Mouse (Mus musculus) heart, adult 9 months (tissue): ENCODE measurements around the gene Ctxn1.

ENCODE experiments used
- DNase-seq, 2 experiments: peaks; one replicate each; pipeline ENCODE4 v3.0.0; 2022; ENCODE audit warnings: low spot score in 2 of 2

The Ctxn1 gene

DNA sequence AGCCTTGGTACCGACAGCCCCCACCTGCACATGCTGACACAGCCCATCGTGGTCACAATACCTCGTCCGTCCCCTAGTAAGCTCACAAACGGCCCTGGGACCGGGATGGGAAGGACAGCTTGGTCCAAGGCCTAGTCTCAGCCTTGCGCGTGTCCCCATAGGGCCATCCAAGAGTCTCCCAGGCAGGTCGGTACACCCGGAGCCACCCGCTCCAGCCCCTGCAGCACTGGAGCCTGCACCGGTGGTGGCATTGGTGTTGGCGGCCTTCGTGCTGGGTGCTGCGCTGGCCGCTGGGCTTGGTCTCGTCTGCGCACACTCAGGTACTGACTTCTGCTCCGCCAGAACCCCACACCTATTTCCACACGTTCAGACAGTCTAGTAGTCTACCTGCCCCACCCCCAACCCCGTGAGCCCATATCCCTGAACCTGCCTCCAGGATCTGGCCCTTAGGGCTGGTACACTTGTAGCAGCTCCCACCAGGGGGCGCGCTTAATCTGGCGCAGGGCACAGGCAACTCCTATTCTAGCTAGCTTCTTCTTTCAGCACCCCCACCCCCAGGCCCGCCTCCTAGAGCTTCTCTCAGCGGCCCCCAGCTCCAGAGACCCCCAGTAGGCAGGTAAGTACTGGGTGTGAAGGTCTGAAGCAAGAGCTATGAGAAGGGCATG lies 8.6 kb downstream of the Ctxn1 start:
- DNase-seq = peak; percentile 52 to 74

DNA sequence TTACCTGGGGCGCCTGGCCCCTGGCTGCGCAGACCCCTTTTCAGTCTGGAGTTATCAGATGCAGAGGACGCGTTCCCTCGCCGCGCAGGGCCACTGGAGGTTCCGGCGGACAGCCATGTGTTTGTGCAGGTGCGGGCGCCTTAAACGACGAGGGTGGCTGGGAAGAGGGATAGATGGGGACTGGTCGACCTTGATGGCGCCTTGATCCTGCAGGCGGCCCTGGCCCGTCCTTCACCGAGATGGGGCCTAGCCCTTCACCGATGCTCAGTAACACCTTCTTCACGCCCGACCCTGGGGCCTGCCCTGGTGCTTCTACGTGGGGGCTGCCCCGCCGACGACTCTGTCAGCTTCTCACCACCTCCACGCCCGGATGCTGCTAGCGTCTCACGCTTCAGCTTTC lies 9.9 kb downstream of the Ctxn1 start:
- no peak for DNase-seq

DNA sequence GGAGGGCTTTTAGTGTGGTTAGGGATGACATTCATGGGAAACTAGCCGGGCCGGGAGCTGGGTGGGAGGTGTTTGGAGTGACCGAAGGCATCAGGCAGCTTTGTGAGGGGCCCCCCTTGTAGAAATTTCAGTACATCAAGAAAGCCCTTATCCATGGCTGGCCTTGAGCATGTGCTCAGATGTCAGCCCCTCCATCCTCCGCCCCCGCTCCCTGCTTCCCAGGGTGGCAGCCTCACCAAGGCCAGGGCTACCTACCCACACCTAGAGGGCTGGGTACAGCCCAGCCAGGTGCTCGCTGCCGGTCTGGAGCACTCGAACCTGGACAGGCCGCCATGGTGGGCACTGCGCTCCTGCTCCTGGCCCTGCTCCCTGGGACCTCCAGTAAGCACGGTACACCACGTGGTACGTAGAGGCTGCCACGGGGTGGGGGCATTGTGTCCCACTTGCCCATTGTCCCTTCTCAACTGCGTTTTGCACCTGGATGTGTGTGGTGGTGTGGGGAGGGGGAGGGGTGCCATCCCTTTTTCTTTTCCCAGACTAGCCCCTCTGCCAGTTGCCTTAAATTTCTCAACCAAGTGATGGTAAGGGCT lies 11.0 kb downstream of the Ctxn1 start, which contains the start of gene Tgfbr3l:
Gene Tgfbr3l (plus strand): TSS at position 264 of the 590 bp plus-strand sequence.
- DNase-seq = no peak

DNA sequence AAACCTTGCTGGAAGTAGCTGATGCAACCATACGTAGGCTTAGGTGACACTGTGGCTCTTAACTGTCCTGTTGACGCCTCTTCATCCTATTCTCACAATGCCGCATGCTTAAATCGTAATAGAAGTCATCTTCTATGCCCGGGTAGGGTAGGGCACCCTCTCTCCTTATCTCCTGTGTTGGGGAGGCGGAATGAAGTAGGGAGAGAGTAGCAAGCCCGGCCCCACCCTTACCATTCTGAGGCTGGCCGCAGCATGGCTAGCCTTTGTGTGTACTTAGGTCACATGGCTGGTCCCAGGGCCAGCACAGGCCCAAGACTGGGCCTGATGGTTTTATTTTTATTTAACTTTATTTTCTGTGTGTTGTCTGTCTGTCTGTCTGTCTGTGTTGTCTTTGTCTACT lies 11.8 kb downstream of the Ctxn1 start:
- no peak for DNase-seq

DNA sequence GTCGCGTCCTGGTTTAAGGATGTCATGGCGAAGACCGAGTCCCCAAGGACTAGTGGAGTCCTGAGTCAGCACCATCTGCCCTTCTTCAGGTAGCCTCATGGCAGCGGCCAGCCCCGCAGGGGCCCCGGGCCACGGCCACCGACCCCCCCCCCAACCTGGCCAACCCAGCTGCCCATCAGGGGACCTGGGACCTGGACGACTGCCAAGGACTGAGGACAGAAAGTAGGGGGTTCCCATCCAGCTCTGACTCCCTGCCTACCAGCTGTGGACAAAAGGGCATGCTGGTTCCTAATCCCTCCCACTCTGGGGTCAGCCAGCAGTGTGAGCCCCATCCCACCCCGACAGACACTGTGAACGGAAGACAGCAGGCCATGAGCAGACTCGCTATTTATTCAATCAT lies 13.3 kb downstream of the Ctxn1 start:
- no peak for DNase-seq

DNA sequence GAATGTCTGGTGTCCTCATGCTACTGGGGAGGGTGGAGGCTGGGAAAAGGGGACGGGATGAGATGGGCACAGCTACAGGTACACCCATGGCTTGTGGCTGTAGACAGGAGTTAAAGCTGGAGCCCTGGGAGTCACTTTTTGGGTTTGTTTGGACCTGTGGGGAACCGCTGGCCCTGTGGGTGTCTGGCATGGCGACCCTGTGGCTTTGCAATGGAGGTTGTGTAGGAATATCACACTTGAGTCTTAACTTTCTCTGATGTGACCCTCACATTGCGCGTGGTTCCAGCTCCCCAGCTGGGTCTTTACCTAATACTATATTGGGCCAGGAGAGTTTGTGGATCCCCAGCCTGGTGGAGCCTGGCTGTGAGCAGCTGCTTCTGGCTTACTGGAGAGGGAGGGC lies 14.0 kb downstream of the Ctxn1 start:
- no peak for DNase-seq

DNA sequence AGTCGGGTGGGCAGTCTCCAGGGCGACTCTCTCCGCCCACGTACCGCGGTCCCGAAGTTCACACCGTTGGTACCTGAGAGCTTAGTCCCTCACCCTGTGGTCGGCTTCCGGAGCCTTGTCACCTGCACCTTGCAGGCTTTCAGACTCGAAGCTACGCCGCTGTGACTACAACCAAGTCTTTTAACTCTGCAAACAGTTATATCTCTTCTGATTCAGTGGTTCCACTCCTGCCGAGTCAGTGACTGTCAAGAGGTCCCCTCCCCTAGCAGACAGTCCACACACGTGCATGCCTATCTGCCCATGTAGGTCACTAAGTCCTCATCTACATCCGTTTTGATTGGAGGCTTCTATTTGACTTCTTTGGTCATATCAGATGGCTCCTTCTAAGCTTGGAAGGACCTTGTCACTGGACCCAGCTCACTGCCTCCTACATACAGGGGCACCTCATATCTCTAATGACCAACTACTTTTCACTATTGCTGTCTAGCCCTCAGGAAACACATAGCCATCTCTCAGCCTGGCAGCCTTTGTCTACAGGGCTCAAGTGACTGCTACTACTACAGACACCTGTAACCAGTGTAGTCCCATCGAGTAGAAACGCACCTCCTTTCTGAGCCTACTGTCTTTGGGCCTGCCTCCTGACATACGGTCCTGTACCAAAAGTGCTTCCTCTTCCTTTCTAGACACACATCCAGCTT lies 19.7 kb downstream of the Ctxn1 start:
- DNase-seq = peak in 1 of 2 experiments; percentile 25

DNA sequence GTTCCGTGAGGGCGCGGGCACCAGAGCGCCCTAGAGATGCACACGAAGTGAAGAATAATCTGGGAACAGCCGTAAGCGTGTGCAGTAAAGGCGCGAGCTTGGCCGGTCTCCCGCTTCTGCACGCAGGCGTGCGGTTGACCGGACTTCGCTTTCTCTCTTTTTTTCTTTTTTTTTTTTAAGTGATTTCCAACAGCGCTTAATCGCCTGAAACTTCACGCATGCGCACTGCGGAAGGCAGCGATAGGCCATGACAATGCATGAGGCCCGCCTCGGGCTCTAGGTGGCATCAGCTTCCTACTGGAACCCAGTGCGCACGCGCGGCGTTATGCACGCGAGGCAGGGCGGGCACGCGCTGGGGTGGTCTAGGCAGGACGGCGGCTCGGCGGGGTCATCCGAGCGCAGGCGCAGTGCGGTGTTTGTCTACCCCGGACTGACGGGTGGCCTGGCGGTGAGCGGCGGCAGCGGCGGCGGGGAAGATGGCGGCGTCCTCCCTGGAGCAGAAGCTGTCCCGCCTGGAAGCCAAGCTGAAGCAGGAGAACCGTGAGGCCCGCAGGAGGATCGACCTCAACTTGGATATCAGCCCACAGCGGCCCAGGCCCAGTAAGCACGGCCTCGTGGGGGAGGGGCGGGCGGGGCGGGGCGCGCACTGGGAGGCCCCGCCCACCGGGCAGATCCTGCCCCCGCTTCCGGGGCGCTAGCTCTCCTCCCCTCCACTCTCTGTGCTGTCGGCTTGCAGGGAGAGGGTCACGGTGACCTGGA lies 20.5 kb downstream of the Ctxn1 start, which contains the start of the genes Map2k7 and Gm49320:
Gene Map2k7 (plus strand): TSS at position 307 of the 759 bp plus-strand sequence.
Gene Gm49320 (plus strand): TSS at position 432 of the 759 bp plus-strand sequence.
- peak; percentile 100 for DNase-seq

DNA sequence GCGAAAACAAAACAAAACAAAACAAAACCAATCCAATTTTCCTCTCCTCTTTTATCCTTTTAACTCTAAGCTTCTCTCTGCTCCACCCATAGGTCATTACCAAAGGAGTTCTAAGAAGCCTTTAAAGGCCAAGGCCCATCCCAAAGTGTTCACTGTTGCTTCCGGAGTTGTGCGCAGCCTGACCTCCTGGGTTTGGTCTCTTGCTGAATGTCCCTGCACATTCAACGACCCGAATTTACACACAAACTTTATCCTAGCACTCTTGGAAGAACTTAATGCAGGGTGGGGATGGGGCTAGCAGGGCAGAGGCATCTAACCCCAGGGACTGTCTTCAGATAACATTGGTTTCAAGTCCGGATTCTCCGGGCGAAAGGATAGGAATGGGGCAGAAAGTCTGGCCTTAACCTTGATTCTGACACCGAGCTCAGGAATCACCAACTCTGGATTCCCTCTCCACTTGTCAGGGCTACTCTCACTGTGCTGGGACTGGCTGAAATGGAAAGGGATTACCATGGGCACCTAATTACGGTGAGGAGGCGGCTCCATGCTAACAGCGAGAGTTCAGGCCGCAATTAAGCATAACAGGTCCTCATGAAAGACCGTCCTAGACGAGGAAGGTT lies 21.1 kb downstream of the Ctxn1 start:
- peak in 1 of 2 experiments; percentile 35 for DNase-seq

DNA sequence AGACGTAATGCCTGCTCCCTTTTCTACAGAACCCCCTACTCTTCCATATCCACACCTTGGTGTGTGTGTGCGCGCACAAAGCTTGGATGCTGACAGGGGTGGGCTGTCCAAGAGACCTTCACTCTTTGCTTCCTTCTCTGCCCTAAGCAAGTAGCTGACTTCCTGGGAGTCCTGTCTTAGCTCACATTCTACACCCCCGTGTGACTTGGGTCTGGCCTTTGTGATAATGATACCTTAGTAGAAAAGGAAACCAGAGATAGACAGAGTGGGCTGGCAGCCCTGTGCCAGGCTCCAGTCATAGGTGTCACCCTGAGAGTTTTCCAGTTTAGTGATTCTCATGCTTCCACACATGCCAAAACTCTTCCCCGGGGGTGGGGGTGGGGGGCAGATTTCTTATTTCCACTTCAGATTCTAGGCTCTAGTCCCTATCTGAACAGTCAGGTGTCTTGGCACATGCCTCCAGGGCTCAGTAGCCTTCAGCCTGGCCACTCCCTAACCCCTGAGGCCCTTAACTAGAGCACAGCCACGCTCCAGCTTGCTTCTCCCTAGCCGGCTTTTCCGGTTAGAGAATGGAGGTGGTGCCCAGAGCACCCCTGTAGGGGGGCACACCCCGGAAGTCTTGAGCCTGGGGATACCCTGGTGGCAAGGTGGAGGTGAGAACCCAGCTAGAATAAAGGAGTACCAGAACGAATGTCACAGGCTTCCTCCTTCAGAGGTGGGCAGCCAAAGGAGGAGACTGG lies 28.3 kb downstream of the Ctxn1 start:
- DNase-seq = no peak

DNA sequence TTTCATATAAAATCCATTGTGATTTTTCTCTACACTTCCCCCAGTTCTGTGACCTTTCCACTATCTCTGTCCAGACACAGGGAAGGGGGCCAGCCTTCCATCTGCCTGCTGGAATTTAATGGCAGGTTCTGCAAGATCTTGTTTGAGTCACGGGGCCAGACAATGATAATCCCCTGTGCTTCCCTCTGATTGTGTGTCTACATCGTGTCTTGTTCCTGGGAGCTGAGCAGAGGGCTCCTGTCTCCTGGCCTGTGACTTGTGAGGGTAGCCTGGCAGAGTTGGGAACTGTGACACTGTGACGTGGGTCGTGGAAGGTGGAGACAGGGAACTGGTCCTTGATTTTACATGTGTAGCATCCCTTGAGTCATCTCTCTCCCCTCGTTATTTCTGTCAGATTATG lies 29.3 kb downstream of the Ctxn1 start:
- DNase-seq = no peak

DNA sequence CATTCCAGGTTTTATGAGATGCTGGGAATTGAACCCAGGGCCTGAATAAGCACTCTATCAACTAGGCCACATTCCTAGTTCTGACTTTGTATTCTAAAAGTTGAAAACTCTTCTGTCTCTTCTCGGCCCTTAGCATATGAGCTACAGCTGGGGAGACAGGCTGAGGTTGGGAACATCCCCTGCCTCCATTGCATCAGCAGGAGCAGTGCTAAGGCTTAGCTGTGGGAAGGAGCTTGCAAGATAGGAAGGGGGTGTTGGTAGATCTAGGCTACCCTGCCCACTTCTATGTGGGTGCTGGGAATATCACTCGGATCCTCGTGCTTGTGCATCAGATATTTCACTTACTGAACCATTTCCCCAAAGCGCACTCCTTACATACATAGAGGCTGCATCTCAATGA lies 31.2 kb downstream of the Ctxn1 start:
- no peak for DNase-seq

DNA sequence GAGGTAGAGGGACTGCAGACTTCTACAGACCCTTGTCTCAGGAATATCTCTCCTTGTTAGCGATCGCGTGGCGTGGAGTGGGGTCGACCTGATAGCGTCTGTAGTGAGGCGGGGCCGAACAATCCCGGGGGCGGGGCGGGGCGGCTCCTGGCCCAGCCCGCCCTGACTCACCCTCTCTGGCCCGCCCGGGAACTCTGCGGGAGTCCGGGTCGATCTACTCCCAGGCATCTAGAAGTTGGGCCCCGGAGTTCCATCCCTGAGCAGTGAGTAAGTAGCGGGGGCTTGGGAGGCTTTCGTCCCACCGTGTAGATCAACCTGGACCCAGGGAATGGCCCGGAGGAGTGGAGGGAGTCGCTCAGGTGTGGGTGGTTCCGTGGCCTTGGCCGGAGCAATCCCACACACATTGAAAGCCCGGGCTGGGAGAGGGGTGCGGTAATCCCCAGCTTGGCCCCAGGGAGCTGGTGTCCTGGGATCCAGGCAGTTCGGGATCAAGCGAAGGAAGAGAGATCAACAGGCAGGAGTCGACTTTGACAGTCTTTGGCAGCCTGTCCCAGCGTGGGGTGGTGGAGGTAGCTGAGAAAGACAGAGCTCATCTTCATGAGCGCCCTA lies 32.2 kb downstream of the Ctxn1 start, which contains the start of gene Lrrc8e:
Gene Lrrc8e (plus strand): TSS at position 89 of the 609 bp plus-strand sequence.
- DNase-seq = no peak

DNA sequence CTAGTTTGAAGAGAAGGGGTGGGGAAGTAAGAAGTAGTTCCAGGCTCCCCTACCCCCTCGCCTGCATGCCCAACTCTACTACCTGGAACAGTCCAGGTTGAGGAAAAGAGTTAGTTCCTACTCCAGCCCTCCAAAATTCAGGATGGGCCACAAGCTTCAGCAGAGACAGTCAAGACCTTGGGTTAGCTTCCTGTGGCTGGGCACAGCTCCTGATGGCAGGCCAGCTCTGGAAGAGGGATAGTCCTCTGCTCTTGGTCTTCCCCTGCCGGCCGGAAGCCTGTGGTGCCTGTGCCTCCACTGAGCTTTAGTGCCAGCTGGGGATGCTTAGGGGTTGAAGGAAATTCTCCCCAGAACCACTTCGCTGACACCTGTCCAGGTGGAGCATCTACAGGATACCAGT lies 32.8 kb downstream of the Ctxn1 start:
- DNase-seq = no peak

DNA sequence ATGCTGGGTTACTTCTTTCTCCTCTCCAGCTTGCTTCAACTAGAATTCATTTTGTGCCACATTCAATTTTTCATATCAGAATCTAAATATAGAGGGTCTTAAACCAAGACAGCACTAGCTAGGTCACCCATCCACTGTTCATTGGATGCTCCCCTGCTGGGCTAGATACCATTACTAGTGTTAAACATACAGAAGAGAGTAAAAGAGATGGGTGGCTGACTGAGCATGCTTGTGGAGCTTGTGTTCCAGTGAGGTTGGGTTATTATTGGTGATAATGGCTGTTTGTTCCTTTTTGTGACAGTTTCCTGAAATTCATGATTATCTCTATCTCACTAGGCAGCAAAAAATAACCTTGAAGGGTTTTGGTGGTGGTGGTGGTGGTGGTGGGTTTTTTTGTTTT lies 37.0 kb downstream of the Ctxn1 start:
- no peak for DNase-seq

DNA sequence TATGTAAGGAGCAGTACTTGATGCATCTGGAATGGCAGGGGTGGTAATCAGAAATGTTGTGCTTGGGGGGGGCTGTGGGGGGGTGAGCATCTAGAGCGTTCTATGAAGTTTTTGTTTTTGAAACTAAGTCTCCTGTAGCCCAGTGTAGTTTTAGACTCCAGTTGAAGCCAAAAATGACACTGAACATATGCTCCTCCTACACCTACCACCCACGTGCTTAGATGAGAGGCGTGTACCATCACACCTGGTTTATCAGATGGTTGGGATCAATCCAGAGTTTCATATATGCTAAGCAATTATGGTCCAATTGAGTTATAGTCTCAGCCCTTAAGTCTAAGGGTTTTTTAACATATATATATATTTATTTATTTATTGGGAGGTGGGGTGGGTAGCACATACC lies 39.5 kb downstream of the Ctxn1 start:
- DNase-seq = no peak

DNA sequence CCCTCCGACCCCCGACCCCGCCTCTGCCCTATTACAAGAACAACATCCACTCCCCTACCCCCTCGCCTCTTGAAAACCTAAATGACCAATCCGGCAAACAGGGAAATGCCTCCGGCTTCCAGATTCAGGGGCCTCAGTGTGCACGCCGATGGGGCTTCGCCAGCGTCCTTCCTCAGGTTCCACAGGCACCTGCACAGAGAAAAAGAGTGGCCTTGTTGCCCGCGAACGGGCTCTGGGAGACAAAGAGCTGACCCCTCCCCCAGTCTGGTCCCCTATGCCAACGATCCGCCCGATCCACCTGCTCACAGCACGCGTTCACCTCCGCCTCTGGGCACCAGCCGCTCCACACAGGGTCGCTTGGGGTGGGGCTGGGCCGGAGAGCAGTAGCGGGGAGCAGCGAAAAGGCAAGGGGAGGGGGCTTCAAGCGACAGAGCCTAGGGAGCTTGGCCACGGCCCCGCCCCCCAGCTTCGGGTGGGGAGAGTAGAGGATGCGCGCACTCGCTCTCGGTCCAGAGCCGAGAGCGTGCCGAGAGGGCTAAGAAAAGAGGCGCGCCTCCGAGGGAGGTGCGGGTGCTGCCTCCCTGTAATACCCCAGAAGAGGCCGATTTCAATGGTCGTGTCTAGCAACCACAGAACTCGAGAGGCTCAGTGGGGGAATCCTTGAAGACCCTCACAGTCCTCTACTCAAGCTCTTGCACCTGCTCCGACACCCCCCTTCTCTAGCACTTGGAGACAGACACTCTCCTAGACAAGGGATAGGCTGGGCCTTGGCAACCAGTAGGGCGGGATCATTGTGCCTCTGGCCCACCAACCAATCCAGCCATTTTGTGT lies 42.1 kb downstream of the Ctxn1 start, which contains the start of gene Prr36:
Gene Prr36 (minus strand): TSS at position 669 of the 831 bp plus-strand sequence.
- no peak for DNase-seq

DNA sequence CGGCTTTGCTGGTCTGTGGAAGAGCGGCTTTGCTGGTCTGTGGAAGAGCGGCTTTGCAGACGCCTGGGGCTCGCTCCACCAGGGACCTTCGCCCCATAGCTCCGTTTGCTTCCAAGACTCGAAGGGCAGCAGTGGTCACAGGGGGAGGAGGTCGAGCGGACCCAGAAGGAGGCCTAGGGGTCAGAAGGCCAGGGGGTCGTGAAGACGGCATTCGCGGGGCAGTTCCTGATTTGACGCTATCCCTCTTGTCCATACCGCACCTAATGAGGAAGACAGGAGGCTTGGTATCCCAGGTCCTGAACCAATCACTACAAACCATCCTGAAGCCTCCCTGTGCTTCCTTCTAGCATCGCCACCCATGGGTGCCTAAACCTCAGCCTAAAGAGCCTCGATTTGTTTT lies 42.8 kb downstream of the Ctxn1 start:
- DNase-seq = no peak
